Mouse (Mus musculus) testis, postnatal 10 days (tissue): ENCODE data around the gene Ifna11.
A peak's percentile ranks its signal among the peaks of the same experiment; 100 is the strongest.

Experiments used
- DNase-seq: peaks from one replicate; pipeline ENCODE4 v3.0.0; 2021; ENCODE audit warnings: low spot score

The Ifna11 gene

GRCm38 (mm10) chr4:88840058-88840457 lies 20.3 kb downstream of the Ifna11 start:
- DNase-seq = no peak

GRCm38 (mm10) chr4:88841438-88841911 lies 21.7 kb downstream of the Ifna11 start, which contains the start of gene Ifna4:
TSS of gene Ifna4 (plus strand) at chr4:88841861.
- no peak for DNase-seq

DNA sequence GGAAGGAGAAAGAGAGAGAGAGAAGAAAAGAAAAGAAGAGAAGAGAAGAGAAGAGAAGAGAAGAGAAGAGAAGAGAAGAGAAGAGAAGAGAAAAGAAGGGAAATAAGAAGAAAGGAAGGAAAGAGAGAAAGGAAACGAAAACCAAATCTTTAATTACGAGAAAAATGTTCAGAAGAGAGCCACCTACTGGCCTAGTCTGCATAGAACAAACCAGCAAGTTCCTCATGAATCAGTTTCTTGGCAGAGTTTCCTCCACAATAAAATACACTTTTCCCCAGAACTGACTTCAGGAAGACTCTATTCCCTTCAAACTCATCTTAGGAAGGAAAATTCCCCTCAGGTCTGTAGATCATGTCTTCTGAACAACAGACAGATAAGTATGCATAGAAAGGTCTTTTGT lies 25.6 kb downstream of the Ifna11 start:
- DNase-seq = no peak

DNA sequence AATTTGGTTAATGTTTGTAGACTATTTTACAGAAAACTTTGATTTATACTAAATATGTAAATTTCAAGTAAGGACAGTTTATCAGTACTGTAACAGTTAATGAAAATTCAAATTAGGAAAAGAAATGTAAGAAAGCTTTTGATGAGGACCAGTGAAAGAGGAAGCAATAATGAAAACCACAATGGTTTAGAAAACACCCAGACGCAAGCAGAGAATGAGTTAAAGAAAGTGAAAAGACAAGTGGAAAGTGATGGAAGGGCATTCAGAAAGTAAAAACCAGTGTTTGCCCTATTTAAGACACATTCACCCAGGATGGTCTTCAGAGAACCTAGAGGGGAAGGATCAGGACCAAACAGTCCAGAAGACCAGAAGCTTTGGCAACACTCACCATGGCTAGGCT lies 29.9 kb downstream of the Ifna11 start, which contains the start of gene Ifna1:
Gene Ifna1, plus strand, starts transcription at position 390 of the 400 bp plus-strand sequence.
- no peak for DNase-seq

GRCm38 (mm10) chr4:88851026-88851763 lies 31.4 kb downstream of the Ifna11 start:
- no peak for DNase-seq

DNA sequence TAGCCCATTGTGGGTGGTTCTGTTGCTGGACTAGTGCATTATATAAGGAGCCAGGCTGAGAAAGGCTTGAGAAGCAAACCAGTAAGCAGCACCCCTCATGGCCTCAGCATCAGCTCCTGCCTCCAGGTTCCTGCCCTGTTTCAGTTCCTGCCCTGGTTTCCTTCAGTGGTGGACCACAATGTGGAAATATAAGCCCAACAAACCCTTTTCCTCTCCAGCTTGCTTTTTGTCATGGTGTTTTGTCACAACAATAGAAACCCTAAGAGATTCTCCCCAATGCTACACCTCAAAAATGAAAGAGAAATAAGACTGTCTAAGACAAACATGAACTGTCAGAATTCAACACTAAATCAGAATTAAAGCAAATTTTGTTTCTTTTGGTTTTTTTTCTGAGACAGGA lies 39.5 kb downstream of the Ifna11 start:
- no peak for DNase-seq

DNA sequence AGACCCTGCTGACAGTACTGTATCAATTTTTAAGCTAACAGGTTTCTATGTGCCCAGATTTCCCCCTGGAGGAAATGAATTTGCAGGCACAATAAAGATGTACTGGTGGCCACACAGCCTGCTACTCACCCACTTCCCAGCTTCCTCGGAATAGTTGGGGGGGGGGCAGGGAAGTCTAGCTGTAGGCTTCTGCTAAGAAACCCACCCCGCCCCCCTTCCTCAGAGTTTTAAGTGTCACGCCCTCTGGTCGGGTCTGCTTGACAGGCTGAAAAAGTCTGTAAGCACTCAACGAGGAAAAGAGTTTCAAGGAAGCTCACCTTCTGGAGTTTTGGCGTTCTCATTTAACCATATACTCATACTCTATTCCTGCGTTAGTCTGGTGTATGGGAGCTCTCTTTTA lies 43.5 kb downstream of the Ifna11 start:
- no peak for DNase-seq

DNA sequence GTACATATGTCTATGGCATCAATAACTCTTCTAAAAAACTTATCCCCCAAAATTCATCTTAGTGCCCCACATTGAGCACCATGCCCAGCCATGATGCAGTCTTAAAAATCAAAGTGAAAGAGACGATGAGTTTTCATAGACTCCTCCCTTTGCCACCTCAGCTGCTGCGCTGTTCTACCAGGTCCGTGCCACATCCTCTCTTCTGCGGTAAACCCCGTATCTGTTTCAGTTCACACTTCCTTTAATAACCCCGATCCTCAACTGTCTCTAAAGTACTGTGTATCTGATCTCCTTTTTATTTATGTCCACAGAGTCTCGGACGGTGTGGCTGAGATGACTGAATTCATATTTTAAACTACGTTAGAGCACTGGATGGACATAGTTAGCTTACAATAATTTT lies 44.8 kb downstream of the Ifna11 start:
- no peak for DNase-seq

- DNase-seq = no peak
These were observed 45.3 kb downstream of the Ifna11 start for GRCm38 (mm10) chr4:88865011-88865569.

DNA sequence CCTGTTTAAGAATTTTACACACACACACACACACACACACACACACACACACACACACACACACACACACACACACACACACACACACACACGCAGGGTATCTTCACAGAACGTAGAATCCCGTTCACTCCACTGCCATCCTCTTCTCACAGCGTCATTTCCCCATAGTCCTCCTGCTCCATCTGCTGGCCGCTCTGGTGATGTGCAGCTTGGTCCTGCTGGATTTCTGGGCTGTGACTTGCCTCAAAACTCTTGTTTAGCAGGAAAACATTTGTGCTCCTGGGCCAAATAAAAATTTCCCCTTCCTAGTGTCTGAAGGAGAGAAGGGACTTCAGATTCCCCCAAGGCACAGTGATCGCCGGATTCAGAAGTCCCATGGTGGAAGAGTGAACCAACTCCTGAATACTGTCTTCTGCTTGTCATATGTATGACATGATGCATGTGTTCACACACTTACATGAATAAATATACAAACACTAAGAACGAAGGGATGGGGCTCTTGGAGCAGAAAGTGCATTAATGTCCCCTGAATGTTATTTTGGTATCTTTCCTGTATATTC lies 47.7 kb downstream of the Ifna11 start:
- peak; percentile 80 for DNase-seq

- peak; percentile 46 for DNase-seq
These were observed 48.5 kb downstream of the Ifna11 start for GRCm38 (mm10) chr4:88867926-88868911.
